Mouse (Mus musculus): ENCODE measurements around the gene Tanc1.

DNA sequence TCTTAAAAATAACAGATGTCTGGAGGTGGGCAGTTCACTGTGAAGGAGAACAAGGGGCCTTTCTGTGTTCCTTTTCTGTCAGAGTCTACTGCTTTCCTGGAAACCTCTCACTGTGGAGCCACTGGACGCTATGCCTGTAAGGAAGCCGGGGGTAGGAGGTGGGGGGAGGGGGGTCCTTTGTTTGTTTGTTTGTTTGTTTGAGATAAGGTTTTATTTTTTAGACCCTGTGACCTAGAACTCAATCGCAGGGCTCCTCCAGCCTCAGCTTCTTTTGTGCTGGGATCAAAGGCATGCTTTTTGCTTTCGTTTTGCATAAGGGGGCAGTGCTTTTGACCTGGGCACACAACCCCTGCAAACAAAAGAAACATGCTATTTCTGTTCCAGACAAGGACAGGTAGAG lies 12.9 kb upstream of the Tanc1 start:
- TF ChIP-seq CTCF (IDR thresholded peaks at IDR 0.05): no peak
- TF ChIP-seq POLR2A (IDR thresholded peaks at IDR 0.05; ENCODE audit: insufficient read depth, low read depth, low read length): no peak
